Mouse (Mus musculus) cerebellum, postnatal 36 days (tissue): ENCODE measurements around the gene Slc16a4.
"Not testable (repeated sequence)": the region's sequence is repeated elsewhere in the genome, so short reads cannot be mapped to it uniquely, and the experiment has no call there.

Source experiments
- DNase-seq, 2 experiments: peaks; one replicate each; pipeline ENCODE4 v3.0.0; 2021 to 2022; ENCODE audit warnings: mixed read lengths in 2 of 2

The Slc16a4 gene

GRCm38 (mm10) chr3:107296917-107297316 lies 5.9 kb downstream of the Slc16a4 start:
- not testable (repeated sequence) for DNase-seq

GRCm38 (mm10) chr3:107317338-107317737 lies 26.3 kb downstream of the Slc16a4 start:
- DNase-seq: no peak

DNA sequence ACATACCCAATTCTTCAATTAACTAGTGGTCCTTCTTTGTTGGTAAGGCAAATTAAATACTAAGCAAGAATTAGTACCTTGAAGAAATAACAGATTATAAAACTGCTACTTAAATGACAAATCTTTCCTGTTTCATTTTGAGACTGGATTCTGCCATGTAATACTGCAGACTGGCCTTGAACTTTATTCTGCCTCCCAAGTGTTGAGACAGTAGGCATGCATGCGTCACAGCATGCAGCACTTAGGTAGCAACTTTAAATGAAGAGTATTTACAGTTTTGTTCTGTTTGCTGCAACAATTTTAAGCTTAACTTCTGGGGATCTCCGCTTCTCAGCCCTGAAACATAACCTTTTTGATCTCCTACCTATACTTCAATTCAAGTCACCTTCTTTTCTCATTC lies 30.1 kb downstream of the Slc16a4 start:
- DNase-seq: no peak

GRCm38 (mm10) chr3:107321776-107322175 lies 30.7 kb downstream of the Slc16a4 start:
- no peak for DNase-seq

- no peak for DNase-seq
Measured at GRCm38 (mm10) chr3:107326442-107326841, 35.4 kb downstream of the Slc16a4 start.

DNA sequence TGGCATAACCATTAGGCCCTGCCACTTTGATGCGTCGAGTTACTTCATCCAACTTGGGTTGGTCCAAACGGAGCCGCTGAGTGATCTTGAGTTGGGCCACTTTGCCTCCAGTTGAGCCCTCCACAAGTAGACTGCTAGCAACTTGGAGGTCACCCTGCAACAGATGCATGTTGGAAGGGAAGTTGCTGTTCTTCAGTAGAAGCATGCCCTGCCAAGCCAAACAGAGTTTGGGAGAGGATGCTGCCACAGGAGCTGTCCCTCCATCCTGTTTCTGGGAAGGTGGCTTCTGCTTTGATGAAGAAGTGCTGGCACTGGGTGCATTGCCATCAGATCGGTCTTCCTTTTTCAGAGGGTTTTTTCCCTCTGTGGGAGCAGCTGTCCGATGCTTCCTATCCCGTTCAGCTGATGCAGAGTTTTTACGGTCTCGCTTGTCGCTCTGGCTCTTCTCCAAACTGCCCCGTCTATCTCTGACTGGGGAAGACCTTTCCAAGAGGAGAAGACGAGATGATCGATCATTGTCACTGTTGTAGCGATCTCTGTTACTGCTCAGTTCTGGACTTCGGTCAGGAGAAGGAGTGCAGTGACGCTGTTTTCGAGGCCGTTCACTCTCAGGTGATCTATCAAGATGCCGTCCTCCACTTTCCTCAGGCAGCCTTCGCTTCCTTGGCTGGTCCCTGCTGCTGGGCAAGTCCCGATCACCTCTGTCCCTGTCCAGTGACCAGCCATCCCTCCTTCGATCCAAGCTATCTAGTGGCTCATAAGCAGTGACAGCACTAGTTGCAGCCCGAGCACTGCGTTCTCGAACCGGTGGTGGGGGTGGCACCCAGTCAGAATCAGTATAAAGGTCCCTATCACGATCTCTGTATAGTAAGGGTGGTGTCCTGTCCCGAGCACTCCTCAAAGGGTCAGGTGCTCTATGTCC lies 39.7 kb downstream of the Slc16a4 start:
- DNase-seq: peak; percentile 10 to 13

- no peak for DNase-seq
Measured at GRCm38 (mm10) chr3:107331746-107332126, 40.7 kb downstream of the Slc16a4 start.

- DNase-seq: peak in 1 of 2 experiments; percentile 51
Measured at GRCm38 (mm10) chr3:107332127-107332959, 41.3 kb downstream of the Slc16a4 start.

GRCm38 (mm10) chr3:107332960-107333380 lies 41.9 kb downstream of the Slc16a4 start:
- DNase-seq: peak; percentile 93

- DNase-seq: peak; percentile 93 to 97
Measured at GRCm38 (mm10) chr3:107333381-107334201, 42.6 kb downstream of the Slc16a4 start, which contains the start of gene Rbm15. TSS of gene Rbm15 (minus strand) at chr3:107333673.

GRCm38 (mm10) chr3:107334202-107334934 lies 43.3 kb downstream of the Slc16a4 start:
- DNase-seq: no peak

GRCm38 (mm10) chr3:107343971-107344370 lies 52.9 kb downstream of the Slc16a4 start:
- no peak for DNase-seq

- no peak for DNase-seq
Measured at GRCm38 (mm10) chr3:107345033-107345725, 54.1 kb downstream of the Slc16a4 start.

GRCm38 (mm10) chr3:107349006-107349405 lies 58.0 kb downstream of the Slc16a4 start:
- DNase-seq: no peak

DNA sequence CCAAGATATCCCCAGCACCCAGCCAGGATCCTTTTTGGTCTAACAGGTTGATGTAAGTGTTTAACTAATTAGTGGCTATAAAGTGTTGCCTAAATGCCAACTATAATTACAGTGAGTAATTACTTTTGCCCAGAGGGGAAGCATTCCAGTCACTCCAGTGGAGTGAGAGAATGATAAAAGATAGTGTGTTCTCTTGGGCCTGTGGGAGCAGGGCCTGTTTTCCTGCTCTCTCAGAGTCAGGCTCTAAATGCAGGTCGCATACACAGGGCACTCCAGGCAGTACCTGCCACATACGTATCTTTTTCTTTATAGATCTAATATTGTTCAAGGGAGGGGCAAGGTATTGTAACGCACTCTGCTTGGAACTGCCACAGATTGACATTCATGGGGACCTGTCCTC lies 60.7 kb downstream of the Slc16a4 start:
- no peak for DNase-seq

DNA sequence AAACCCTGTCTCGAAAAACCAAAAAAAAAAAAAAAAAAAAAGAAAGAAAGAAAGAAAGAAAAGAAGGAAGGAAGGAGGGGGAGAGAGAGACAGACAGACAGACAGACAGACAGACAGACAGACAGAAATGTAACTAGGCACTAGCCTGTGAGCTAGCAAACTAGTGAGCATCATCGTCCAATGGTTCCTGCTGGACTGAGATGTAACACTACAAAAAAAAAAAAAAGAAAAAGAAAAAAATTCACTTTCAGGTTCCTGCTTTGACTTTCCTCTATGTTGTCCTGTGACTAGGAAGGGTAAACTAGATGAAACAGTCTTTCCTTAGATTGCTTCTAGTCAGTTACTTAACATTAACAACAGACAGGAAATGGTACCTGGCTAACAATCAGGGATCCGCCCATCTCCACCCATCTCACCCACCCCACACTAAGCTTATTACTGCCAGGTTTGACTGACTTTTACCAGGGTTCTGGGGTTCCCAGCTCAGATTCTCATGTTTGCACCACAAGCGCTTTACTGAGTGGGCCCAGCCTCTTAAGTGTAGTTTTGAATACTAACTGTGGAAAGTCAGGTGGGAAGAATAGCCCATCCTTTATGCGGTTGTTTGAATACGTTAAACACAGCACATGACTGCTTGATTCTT lies 64.7 kb downstream of the Slc16a4 start:
- no peak for DNase-seq

DNA sequence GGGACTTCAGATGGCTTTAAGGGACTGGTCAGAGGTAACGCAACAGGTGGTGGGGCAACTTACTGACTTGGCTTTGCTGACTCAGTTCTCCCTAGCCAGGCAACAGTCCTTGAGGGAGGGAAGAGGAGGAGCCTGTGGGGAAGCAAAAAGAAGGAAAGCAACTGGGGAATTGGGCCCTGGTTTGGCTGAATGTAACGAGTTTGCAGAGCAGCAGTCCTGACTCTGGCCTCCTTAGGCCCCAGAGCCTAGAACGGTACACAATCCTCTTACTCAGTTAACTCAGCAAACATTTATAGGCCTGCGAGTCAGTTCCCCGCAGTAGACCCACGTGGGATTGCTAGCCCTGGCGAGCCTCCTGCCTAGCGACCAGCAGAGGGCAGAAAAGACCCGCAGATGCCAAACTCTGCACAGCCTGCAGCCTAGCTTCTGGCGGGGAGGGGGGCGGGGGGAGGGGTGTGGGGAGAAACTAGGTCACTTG lies 66.0 kb downstream of the Slc16a4 start:
- DNase-seq: peak; percentile 84 to 85

GRCm38 (mm10) chr3:107357700-107358234 lies 66.7 kb downstream of the Slc16a4 start:
- no peak for DNase-seq

- no peak for DNase-seq
Measured at GRCm38 (mm10) chr3:107360341-107360740, 69.3 kb downstream of the Slc16a4 start.
